Mouse (Mus musculus) liver, embryonic 14.5 days (tissue): Measurements from ENCODE around the gene Ankrd23. TPM values are rescaled to one million over a fixed set of nuclear protein-coding genes. Genes with fewer than 3 reads are reported as not detected.
A peak's percentile ranks its signal among the peaks of the same experiment; 100 is the strongest.

Experiments used
- ATAC-seq: fragments of 200-750 bp; cut with Nextera tagmentation; 2 replicates; pipeline ENCODE4 v1.8.0; 2017; ENCODE audit warnings: moderate number of reproducible peaks, mild to moderate bottlenecking, moderate library complexity; ENCODE audit not compliant: insufficient read depth
- DNase-seq, 3 experiments: peaks; one replicate each; pipeline ENCODE4 v3.0.0-alpha.2; 2012 to 2013; ENCODE audit warnings: low read depth in 3 of 3, low spot score in 3 of 3
- H3K27ac ChIP-seq: fragments of 300-500 bp; sonication (generic); 2 replicates; pipeline ENCODE4 v1.5.1; 2014; ENCODE audit warnings: moderate library complexity, mild to moderate bottlenecking, control low read depth, inconsistent platforms
- H3K27me3 ChIP-seq: fragments of 300-500 bp; sonication (generic); 2 replicates; pipeline ENCODE4 v1.6.1; 2014; ENCODE audit warnings: mild to moderate bottlenecking, low read length, moderate library complexity; ENCODE audit not compliant: control insufficient read depth, insufficient read depth
- H3K36me3 ChIP-seq: fragments of 300-500 bp; sonication (generic); replicated peaks from 2 replicates; pipeline ENCODE4 v1.6.1; 2014; ENCODE audit warnings: low read depth; ENCODE audit not compliant: control insufficient read depth, insufficient read depth
- H3K4me1 ChIP-seq, 2 experiments: fragments of 200-500 bp in 1 of 2; fragments of 300-500 bp in 1 of 2; sonication (generic) in 1 of 2; replicated peaks; 2 replicates each; pipeline ENCODE4 v1.6.1; 2012 to 2014; ENCODE audit warnings: antibody characterized with exemption in 1 of 2, inconsistent platforms in 1 of 2, low read length in 1 of 2; ENCODE audit not compliant: control insufficient read depth in 2 of 2, insufficient read depth in 2 of 2
- H3K4me2 ChIP-seq: fragments of 300-500 bp; sonication (generic); 2 replicates; pipeline ENCODE4 v1.6.1; 2014; ENCODE audit warnings: low read depth, mild to moderate bottlenecking, control low read depth, moderate library complexity
- H3K4me3 ChIP-seq, 2 experiments: fragments of 200-500 bp in 1 of 2; fragments of 300-500 bp in 1 of 2; sonication (generic) in 1 of 2; 2 replicates each; pipeline ENCODE4 v1.5.1; 2012 to 2014; ENCODE audit warnings: low read depth in 2 of 2, low read length in 2 of 2, mild to moderate bottlenecking in 2 of 2, control low read depth in 1 of 2, inconsistent platforms in 1 of 2, moderate library complexity in 1 of 2; ENCODE audit not compliant: insufficient read depth in 1 of 2
- H3K9ac ChIP-seq: fragments of 300-500 bp; sonication (generic); replicated peaks from 2 replicates; pipeline ENCODE4 v1.6.1; 2014; ENCODE audit warnings: mild to moderate bottlenecking, control low read depth, moderate library complexity
- H3K9me3 ChIP-seq: fragments of 300-500 bp; sonication (generic); 2 replicates; pipeline ENCODE4 v1.6.1; 2016; ENCODE audit warnings: low read length, mixed read lengths; ENCODE audit not compliant: control insufficient read depth
- CTCF ChIP-seq: IDR thresholded peaks from 2 replicates; pipeline ENCODE4 v1.5.1; 2016; ENCODE audit warnings: antibody characterized with exemption, low read depth, control low read depth
- EP300 ChIP-seq: IDR thresholded peaks from 2 replicates; pipeline ENCODE4 v1.6.1; 2016; ENCODE audit warnings: antibody characterized with exemption, low read depth
- WGBS: fragments of 180-500 bp; shearing (Covaris S2); extraction: QIAGEN DNeasy Blood & Tissue Kit; methylation state at CpG from one replicate; pipeline ENCODE4 v1.1.7; 2014; ENCODE audit not compliant: insufficient replicate concordance; 5-methylcytosine and 5-hydroxymethylcytosine counted together
- polyA plus RNA-seq, 2 experiments: library from polyadenylated mRNA; depleted of rRNA in 1 of 2; stranded (reverse) in 1 of 2; unstranded in 1 of 2; fragments of >200 nt; fragmentation: Nextera tagmentation in 1 of 2; extraction: Ambion mirVana in 1 of 2; gene quantifications; 2 replicates each; pipeline versions ENCODE4 v1.2.1 to v1.2.3; 2012 to 2014

Gene Ankrd23
- polyA plus RNA-seq, 2 experiments = 0.80 to 2.3 TPM

DNA sequence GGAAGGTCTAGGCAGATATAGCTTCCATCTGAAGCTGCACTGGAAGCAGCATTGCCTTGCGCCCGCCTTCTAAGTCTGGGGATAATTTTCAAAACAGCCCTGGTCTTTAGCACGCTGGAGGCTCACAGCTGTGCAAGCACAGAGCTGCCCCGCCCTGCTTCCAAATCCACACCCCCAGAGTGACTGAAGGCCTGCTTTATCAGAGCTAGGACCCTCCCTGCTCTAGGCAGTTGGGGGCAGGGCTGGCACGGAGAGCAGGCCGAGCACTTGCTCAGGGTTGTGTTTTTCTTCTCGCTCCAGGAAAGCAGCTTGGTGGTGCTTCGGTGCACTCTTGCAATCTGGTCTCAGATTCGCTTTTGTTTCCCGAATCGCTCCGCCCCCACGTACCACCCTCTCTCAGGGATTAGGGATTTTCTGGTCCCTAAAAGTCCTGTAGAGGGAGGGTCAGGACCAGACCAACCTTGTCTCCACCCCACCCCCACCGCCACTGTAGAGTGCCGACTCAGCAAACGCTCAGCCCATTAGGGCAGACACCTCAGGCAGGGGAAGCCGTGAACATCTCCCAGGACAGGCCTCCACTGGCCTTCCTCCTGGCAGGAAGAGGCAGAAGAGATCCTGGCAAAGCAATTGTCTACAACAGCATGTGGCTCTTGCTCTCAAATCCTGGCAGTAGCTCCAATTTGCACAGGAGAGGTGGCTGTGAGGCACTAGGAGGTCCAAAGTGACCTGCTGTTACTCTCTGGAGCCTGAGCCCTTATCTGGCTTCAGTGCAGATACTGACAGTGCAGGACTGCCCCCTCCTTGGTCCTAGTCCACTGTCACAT, 43.9 kb upstream of the Ankrd23 start:
- no peak overlapping the region for H3K27ac ChIP-seq
- WGBS = 7% methylated on average over 17 of the region's 17 CpGs

DNA sequence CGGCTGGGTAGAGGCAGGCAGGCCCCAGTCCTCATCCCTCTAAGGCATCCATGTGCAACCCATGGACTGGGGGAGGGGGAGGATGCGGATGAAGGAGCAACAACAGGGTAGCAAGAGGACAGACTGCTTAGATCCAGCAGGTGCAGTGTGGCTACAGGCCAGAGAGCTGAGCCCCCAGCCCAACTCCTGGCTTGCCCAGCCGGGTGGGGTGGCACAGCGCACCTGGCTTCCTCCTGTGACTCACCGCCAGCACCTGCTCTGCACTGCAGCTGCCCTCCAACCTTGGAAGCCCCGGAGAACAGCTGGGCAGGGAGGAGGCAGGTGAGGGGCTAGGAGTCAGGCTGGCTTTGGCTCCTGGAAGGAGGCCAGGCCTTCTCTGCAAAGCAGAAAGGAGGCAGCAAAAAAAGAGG, 43.3 kb upstream of the Ankrd23 start:
- no peak for DNase-seq
- 0 out of 2 replicates have a peak, but pooled peaks have one; percentile 12 for ATAC-seq
- Histone ChIP-seq H3K4me1 (peaks cover 4 to 15% of the 10 kb centered on the region in 2 experiments), H3K9me3 (no peaks in the 10 kb centered on the region), H3K36me3 (no peaks in the 10 kb centered on the region), H3K27me3 (no peaks in the 10 kb centered on the region), H3K27ac (no peak overlapping the region), H3K4me2 (peak overlapping the region; percentile 56), H3K4me3 (peak overlapping the region in 1 of 2 experiments; percentile 21; a peak in 2 of 4 replicates), H3K9ac (no peak overlapping the region)
- TF ChIP-seq CTCF (no peak), EP300 (no peak)
- 54% methylated on average over 6 of the region's 6 CpGs for WGBS

More for the DNA sequence above, 43.9 kb upstream of the Ankrd23 start:
- no peaks in the 10 kb centered on the region for H3K9me3 ChIP-seq
- H3K4me1 ChIP-seq = peaks cover 4 to 15% of the 10 kb centered on the region in 2 experiments
- no peaks in the 10 kb centered on the region for H3K36me3 ChIP-seq
- 0 out of 2 replicates have a peak, but pooled peaks have one; percentile 7 for TF ChIP-seq EP300
- no peak for TF ChIP-seq CTCF
- peak overlapping the region; percentile 56 for H3K4me2 ChIP-seq
- H3K4me3 ChIP-seq = peak overlapping the region; percentile 19 to 21
- peak; percentile 93 for ATAC-seq
- 0 out of 2 replicates have a peak overlapping the region, but pooled peaks have one; percentile 1 for H3K9ac ChIP-seq
- peak; percentile 30 to 41 (median 38) for DNase-seq
- H3K27me3 ChIP-seq = no peaks in the 10 kb centered on the region

DNA sequence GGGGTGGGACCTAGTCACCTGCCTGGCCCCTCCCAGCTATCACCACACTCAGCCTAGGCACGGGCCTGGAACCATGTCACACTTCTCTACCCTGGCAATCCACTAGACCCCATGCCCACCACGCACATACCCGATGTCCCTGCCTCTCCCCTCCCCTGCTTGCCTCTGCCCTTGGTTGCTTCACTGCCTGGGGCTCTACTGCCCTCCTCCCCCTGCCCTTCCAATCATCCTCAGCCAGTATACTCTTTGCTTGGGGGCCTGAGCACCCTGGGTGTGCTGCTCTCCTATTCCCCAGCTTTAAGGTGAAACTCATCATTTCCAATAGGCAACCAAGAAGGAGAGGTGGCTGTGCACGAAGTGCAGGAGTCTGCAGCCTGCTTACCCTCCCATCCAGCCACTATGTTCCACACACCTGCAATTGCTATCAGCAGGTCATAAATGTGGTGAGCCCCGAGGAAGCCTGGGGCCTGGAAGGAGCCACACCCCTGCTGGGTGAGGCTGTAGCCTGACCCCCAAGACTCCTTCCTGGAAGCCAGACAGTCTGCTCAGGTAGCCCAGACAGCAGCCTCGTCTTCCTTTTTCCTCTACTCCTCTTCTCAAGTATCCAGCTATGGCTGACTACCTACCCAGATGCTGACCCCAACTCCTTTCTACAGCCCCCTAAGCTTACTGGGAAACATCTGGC, 40.5 kb upstream of the Ankrd23 start:
- no peak overlapping the region for H3K4me2 ChIP-seq

DNA sequence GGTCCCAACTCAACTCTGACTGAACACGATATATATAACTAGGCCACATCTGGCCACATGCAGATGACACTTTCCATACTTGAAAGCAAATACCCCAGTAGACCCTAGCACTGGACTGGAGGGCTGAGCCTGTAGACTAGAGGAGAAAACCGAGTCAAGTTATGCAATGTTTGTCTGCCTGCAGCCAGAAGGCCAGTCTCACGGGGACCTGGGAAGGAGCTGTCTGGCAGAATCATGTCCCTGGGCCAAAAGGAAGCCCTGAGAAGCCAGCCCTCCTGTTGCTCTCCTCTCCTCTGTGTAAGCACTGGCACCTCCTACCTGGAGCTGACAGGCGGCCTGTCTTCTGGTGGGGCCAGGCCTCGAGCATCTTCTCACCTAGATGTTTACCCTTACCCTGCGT, 38.7 kb upstream of the Ankrd23 start:
- H3K4me3 ChIP-seq = no peak overlapping the region
- H3K9me3 ChIP-seq = no peaks in the 10 kb centered on the region
- H3K9ac ChIP-seq = no peak overlapping the region
- TF ChIP-seq EP300 = no peak
- TF ChIP-seq CTCF = no peak
- no peak for DNase-seq
- H3K4me2 ChIP-seq = no peak overlapping the region
- H3K27me3 ChIP-seq = no peaks in the 10 kb centered on the region
- H3K36me3 ChIP-seq = no peaks in the 10 kb centered on the region
- peaks cover 4 to 6% of the 10 kb centered on the region in 2 experiments; a peak in 3 of 4 replicates for H3K4me1 ChIP-seq
- no peak overlapping the region for H3K27ac ChIP-seq
- WGBS = 44% methylated on average over 6 of the region's 6 CpGs
- ATAC-seq = no peak

More for the DNA sequence above, 40.5 kb upstream of the Ankrd23 start:
- no peaks in the 10 kb centered on the region for H3K27me3 ChIP-seq
- H3K4me1 ChIP-seq = peaks cover 4 to 15% of the 10 kb centered on the region in 2 experiments
- H3K9ac ChIP-seq = no peak overlapping the region
- H3K4me3 ChIP-seq = no peak overlapping the region
- DNase-seq (no peak), ATAC-seq (no peak)
- no peaks in the 10 kb centered on the region for H3K9me3 ChIP-seq
- no peak overlapping the region for H3K27ac ChIP-seq
- WGBS = 54% methylated on average over 6 of the region's 6 CpGs
- no peaks in the 10 kb centered on the region for H3K36me3 ChIP-seq
- TF ChIP-seq EP300 (no peak), CTCF (no peak)
